Mouse (Mus musculus): ENCODE measurements around the gene Gbe1.

DNA sequence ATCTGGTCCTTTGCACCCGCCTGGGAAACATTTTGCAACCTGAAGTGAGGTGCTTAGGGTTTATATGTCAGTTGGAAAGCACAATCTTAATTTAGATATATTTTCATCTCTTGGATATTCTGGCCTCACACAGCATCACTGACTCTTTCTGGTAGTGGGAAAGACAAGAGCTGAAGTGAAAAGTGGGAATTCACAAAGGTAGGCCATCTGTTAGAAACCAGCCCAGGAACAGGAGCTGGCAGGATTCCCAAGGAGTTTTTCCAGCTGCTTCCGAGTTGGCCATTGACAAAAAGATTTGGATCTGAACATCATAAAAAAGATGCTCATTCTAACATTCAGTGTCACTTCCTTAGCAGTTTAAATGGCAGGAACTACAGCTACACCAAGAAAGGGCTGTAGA lies 294.6 kb downstream of the Gbe1 start:
- TF ChIP-seq POLR2A (IDR thresholded peaks at IDR 0.05; ENCODE audit: insufficient read length, low read depth): no peak
- TF ChIP-seq POLR2AphosphoS2 (IDR thresholded peaks at IDR 0.05; ENCODE audit: insufficient read length, low read depth): no peak
- TF ChIP-seq USF1 (IDR thresholded peaks at IDR 0.05; ENCODE audit: low read depth): no peak
- no peak for TF ChIP-seq SRF (IDR thresholded peaks at IDR 0.05; ENCODE audit: control insufficient read depth, insufficient read length, low read depth)
- no peak for TF ChIP-seq TCF3 (IDR thresholded peaks at IDR 0.05; ENCODE audit: insufficient read length, low read depth)
- no peak for TF ChIP-seq TCF12 (IDR thresholded peaks at IDR 0.05; ENCODE audit: insufficient read depth, poor library complexity, severe bottlenecking)
- TF ChIP-seq REST (IDR thresholded peaks at IDR 0.05; ENCODE audit: insufficient read depth, insufficient read length): no peak
- TF ChIP-seq E2F4 (IDR thresholded peaks at IDR 0.05; ENCODE audit: insufficient read depth): no peak
- TF ChIP-seq MYOG (IDR thresholded peaks at IDR 0.05; ENCODE audit: control insufficient read depth in 1 of 3, insufficient read depth in 1 of 3, insufficient read length in 2 of 3, low read depth in 2 of 3): no peak
- TF ChIP-seq CEBPB (IDR thresholded peaks at IDR 0.05; ENCODE audit: insufficient read depth, poor library complexity, severe bottlenecking): no peak

Measured in myocyte (in vitro differentiated cells).